Mouse (Mus musculus): ENCODE data around the gene F8. TPM values are rescaled to one million over a fixed set of nuclear protein-coding genes. Genes with fewer than 3 reads are reported as not detected.

The F8 gene
- 1.5 and 1.9 TPM in 2 replicates for total RNA-seq (2014; rRNA removed)
- polyA plus RNA-seq (2015; fragmentation: Nextera tagmentation; extraction: Ambion mirVana), result 1.7 and 1.8 TPM in 2 replicates

- Histone ChIP-seq H3K27me3 (ENCODE audit: insufficient read depth, low read length) (no peaks in the 10 kb centered on the region), H3K4me2 (ENCODE audit: low read depth, low read length, poor library complexity, severe bottlenecking) (peak within 1 kb of the TSS; percentile 44), H3K36me3 (ENCODE audit: insufficient read depth, low read length) (no peaks in the 10 kb centered on the region), H3K4me3 (ENCODE audit: low read depth, low read length) (peak within 1 kb of the TSS; percentile 51), H3K4me1 (ENCODE audit: insufficient read depth, low read length) (no peaks in the 10 kb centered on the region), H3K9me3 (ENCODE audit: low read length) (no peaks in the 10 kb centered on the region), H3K9ac (replicated peaks; ENCODE audit: low read length, poor library complexity, severe bottlenecking) (peak within 1 kb of the TSS; percentile 64), H3K27ac (ENCODE audit: low read depth, low read length) (peak within 1 kb of the TSS; percentile 69)
- peak; percentile 85 for DNase-seq (ENCODE audit: low spot score)
- 0 out of 2 replicates have a peak, but pooled peaks have one; percentile 5 for TF ChIP-seq CTCF (IDR thresholded peaks at IDR 0.05)
- 19% methylated on average over 22 of the region's 25 CpGs for WGBS
- peak; percentile 98 for ATAC-seq (ENCODE audit: low FRiP score)
Measured at GRCm38 (mm10) chrX:75382195-75382771, at the start of gene F8, which contains the start of gene Fundc2. Gene F8, minus strand, starts transcription at chrX:75382615. Gene Fundc2, plus strand, starts transcription at chrX:75382399.

- Histone ChIP-seq H3K27ac (ENCODE audit: low read depth, low read length) (peak within 1 kb of the TSS; percentile 71), H3K36me3 (ENCODE audit: insufficient read depth, low read length) (no peaks in the 10 kb centered on the region), H3K4me3 (ENCODE audit: low read depth, low read length) (peak within 1 kb of the TSS; percentile 51), H3K9ac (replicated peaks; ENCODE audit: low read length, poor library complexity, severe bottlenecking) (peak within 1 kb of the TSS; percentile 64), H3K27me3 (ENCODE audit: insufficient read depth, low read length) (no peaks in the 10 kb centered on the region), H3K4me2 (ENCODE audit: low read depth, low read length, poor library complexity, severe bottlenecking) (peak within 1 kb of the TSS; percentile 45), H3K9me3 (ENCODE audit: low read length) (no peaks in the 10 kb centered on the region), H3K4me1 (ENCODE audit: insufficient read depth, low read length) (no peaks in the 10 kb centered on the region)
- TF ChIP-seq CTCF (IDR thresholded peaks at IDR 0.05), result peak; percentile 37
- DNase-seq (ENCODE audit: low spot score), result peak; percentile 92
- 23% methylated on average over 52 of the region's 52 CpGs for WGBS
- ATAC-seq (ENCODE audit: low FRiP score), result peak; percentile 100
Measured at GRCm38 (mm10) chrX:75415936-75416785, 33.7 kb upstream of the F8 start, which contains the start of the genes Cmc4, Mtcp1 and Brcc3. Gene Cmc4, minus strand, starts transcription at chrX:75416584. Gene Mtcp1, minus strand, starts transcription at chrX:75416588. Gene Brcc3, plus strand, starts transcription at chrX:75416628.

GRCm38 (mm10) chrX:75409711-75410110 lies 27.3 kb upstream of the F8 start:
- TF ChIP-seq CTCF (IDR thresholded peaks at IDR 0.05), result no peak
- no peaks in the 10 kb centered on the region for H3K36me3 ChIP-seq (ENCODE audit: insufficient read depth, low read length)
- no peaks in the 10 kb centered on the region for H3K27me3 ChIP-seq (ENCODE audit: insufficient read depth, low read length)
- H3K4me2 ChIP-seq (ENCODE audit: low read depth, low read length, poor library complexity, severe bottlenecking), result no peak overlapping the region
- no peak overlapping the region for H3K4me3 ChIP-seq (ENCODE audit: low read depth, low read length)
- ATAC-seq (ENCODE audit: low FRiP score) (no peak), DNase-seq (ENCODE audit: low spot score) (no peak)
- no peak overlapping the region for H3K9ac ChIP-seq (replicated peaks; ENCODE audit: low read length, poor library complexity, severe bottlenecking)
- no peaks in the 10 kb centered on the region for H3K9me3 ChIP-seq (ENCODE audit: low read length)
- 100% methylated on average over 1 of the region's 1 CpGs for WGBS
- no peaks in the 10 kb centered on the region for H3K4me1 ChIP-seq (ENCODE audit: insufficient read depth, low read length)
- no peak overlapping the region for H3K27ac ChIP-seq (ENCODE audit: low read depth, low read length)

- H3K27me3 ChIP-seq (ENCODE audit: insufficient read depth, low read length), result no peaks in the 10 kb centered on the region
- no peaks in the 10 kb centered on the region for H3K4me1 ChIP-seq (ENCODE audit: insufficient read depth, low read length)
Measured at GRCm38 (mm10) chrX:75403350-75403749, 20.9 kb upstream of the F8 start.

GRCm38 (mm10) chrX:75402668-75403067 lies 20.3 kb upstream of the F8 start:
- TF ChIP-seq CTCF (IDR thresholded peaks at IDR 0.05), result no peak
- WGBS, result 80% methylated on average over 2 of the region's 2 CpGs
- no peaks in the 10 kb centered on the region for H3K27me3 ChIP-seq (ENCODE audit: insufficient read depth, low read length)

More at GRCm38 (mm10) chrX:75403350-75403749, 20.9 kb upstream of the F8 start:
- no peak overlapping the region for H3K27ac ChIP-seq (ENCODE audit: low read depth, low read length)
- H3K4me3 ChIP-seq (ENCODE audit: low read depth, low read length), result no peak overlapping the region
- H3K9me3 ChIP-seq (ENCODE audit: low read length), result no peaks in the 10 kb centered on the region
- no peaks in the 10 kb centered on the region for H3K36me3 ChIP-seq (ENCODE audit: insufficient read depth, low read length)
- H3K4me2 ChIP-seq (ENCODE audit: low read depth, low read length, poor library complexity, severe bottlenecking), result no peak overlapping the region
- no peak for TF ChIP-seq CTCF (IDR thresholded peaks at IDR 0.05)
- H3K9ac ChIP-seq (replicated peaks; ENCODE audit: low read length, poor library complexity, severe bottlenecking), result no peak overlapping the region
- DNase-seq (ENCODE audit: low spot score) (no peak), ATAC-seq (ENCODE audit: low FRiP score) (no peak)

GRCm38 (mm10) chrX:75399471-75399870 lies 17.1 kb upstream of the F8 start:
- Histone ChIP-seq H3K4me1 (ENCODE audit: insufficient read depth, low read length) (no peaks in the 10 kb centered on the region), H3K9ac (replicated peaks; ENCODE audit: low read length, poor library complexity, severe bottlenecking) (no peak overlapping the region), H3K4me2 (ENCODE audit: low read depth, low read length, poor library complexity, severe bottlenecking) (no peak overlapping the region), H3K9me3 (ENCODE audit: low read length) (no peaks in the 10 kb centered on the region), H3K4me3 (ENCODE audit: low read depth, low read length) (no peak overlapping the region), H3K36me3 (ENCODE audit: insufficient read depth, low read length) (no peaks in the 10 kb centered on the region), H3K27ac (ENCODE audit: low read depth, low read length) (no peak overlapping the region), H3K27me3 (ENCODE audit: insufficient read depth, low read length) (no peaks in the 10 kb centered on the region)
- DNase-seq (ENCODE audit: low spot score) (no peak), ATAC-seq (ENCODE audit: low FRiP score) (no peak)
- no peak for TF ChIP-seq CTCF (IDR thresholded peaks at IDR 0.05)
- WGBS, result 87% methylated on average over 1 of the region's 1 CpGs

More at GRCm38 (mm10) chrX:75402668-75403067, 20.3 kb upstream of the F8 start:
- Histone ChIP-seq H3K36me3 (ENCODE audit: insufficient read depth, low read length) (no peaks in the 10 kb centered on the region), H3K9ac (replicated peaks; ENCODE audit: low read length, poor library complexity, severe bottlenecking) (no peak overlapping the region), H3K4me3 (ENCODE audit: low read depth, low read length) (no peak overlapping the region), H3K4me2 (ENCODE audit: low read depth, low read length, poor library complexity, severe bottlenecking) (no peak overlapping the region), H3K9me3 (ENCODE audit: low read length) (no peaks in the 10 kb centered on the region), H3K4me1 (ENCODE audit: insufficient read depth, low read length) (no peaks in the 10 kb centered on the region), H3K27ac (ENCODE audit: low read depth, low read length) (no peak overlapping the region)
- DNase-seq (ENCODE audit: low spot score) (no peak), ATAC-seq (ENCODE audit: low FRiP score) (no peak)
